Mouse (Mus musculus): ENCODE results near the gene Mmp8.

Gene Mmp8

DNA sequence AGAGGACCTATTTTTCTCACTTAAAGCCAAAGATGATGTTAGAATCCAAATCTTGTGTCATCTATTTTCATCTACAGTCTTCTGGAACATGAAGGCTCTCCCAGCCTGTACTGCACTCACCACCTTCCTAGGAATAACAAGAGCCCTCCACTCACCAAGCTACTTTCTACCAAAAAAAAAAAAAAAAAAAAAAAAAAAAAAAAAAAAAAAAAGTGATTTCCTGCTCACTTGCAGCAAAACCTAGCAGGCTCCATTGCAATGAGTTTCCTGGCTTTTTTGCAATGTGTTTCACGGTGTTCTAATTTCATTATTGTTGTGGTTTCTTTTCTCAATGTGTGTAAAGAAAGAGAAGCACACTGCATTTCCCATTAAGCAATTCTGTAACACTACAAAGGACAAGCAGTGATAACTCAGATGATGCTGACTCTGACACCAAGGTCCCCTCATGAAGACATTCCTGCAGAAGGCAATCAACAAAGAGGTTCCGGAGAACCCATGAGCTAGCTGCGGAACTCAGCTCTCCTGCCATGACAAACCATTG is 35.1 kb downstream of the Mmp8 start:
- no peak for DNase-seq (ENCODE audit: extremely low spot score, low read depth, low spot score)

DNA sequence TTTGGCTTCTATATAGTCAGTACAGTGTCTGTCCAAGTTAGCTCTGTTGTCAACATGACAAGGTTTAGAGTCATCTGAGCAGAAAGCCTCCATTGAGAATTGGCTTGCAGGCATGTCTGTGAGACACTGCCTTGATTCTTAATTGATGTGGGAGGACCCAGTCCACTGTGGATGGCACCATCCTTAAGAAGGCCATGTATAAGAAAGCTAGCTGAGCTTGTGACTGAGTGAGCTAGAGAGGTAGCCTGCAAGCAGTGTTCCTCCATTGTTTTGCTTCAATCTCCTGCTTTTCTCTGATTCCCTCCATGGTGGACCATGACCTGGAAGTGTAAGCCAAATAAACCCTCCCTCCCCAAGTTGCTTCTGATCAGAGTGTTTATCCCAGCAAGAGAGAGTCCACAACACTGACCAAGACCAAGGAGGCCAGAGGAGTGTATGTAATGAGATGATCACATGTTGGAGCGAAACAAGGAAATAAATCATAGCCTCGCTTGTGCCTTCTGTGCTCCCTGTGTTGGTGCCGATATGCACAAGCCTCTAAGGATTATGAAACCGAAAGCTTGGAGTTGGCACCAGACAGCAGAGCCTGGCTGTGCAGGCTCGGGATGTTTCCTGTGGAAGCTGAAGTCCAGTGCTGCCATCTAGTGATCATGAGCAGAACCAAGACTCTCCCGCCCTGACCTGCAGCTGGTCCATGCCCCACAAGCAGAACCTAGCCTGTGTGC is 36.7 kb downstream of the Mmp8 start:
- peak; percentile 35 for DNase-seq (ENCODE audit: extremely low spot score, low read depth, low spot score)

DNA sequence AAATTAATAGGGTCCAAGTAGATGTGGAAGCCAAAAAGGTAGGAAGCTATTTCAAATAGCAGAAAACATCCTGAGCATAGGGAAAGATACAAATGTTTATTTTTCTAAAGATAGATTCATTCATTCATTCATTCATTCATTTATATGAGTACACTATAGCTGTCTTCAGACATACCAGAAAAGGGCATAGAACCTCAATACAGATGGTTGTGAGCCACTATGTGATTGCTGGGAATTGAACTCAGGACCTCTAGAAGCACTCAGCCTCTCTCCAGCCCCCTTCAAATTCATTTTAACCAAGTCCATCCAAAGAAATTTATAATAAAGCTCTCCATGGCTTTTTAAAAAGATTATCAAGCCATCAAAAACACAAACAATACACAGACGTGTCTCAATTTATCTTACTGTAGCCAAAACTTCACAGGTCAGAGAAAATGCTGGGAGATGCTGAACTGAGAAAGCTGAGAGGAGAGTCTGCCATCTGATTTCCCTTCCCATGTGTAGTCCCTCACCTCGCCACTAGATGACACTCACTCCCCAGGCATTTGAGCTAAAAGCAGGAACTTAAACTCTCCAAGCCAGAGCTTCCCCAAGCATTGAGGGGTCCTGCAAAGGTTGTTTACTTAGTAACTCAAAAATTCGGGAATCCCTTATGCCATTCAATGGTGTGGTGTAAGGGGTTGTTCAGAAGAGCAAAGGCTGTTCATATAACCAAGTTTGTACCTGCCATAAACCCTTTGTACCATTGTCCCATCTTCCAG is 44.9 kb downstream of the Mmp8 start:
- peak; percentile 44 for DNase-seq (ENCODE audit: extremely low spot score, low read depth, low spot score)

DNA sequence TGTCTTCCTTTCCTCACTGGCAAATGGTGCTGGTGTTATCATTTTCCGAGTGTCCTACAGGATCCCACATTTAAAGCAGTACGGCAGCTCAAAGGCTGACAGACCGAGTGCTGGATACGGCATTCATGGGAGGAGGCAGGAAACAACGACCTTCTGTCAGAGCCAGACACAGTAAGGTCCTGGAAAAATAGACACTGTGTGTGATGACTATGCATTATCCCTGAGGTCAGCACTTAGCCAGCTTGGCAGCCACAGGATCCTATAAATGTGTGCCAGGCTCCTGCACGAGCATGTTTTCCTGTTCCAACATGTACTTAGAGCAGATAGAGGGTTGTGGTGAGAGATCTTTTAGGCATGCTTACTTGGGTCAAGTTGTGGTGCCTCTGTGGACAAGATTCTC is 45.7 kb downstream of the Mmp8 start:
- no peak for DNase-seq (ENCODE audit: extremely low spot score, low read depth, low spot score)

DNA sequence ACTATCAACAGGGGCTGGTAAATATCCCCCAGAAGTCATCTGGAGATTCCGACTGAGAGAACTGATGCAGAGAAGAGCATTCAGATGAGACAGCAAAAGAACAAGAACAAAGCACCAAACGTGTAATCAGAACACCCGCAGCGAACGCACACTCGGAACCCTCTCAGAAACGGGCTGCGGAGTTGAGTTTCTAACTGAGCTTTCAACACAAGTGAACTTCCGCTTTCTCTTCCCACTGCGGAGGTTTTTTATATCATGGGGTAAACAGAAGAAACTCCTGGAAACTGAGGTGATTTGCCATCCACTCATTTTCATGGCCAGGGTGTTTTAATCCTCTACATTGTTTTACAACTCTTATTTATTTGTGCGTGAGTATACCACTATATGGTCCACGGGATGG is 47.4 kb downstream of the Mmp8 start:
- DNase-seq (ENCODE audit: extremely low spot score, low read depth, low spot score): no peak
